Mouse (Mus musculus) myocyte (in vitro differentiated cells): ENCODE measurements at regions not wholly inside any gene's neighbourhood (a gene's known extent, or its start where the extent isn't known, plus 50 kb on each side); places are given as distances from the start of the nearest gene placed in this dataset.

ENCODE experiments used
- CEBPB ChIP-seq: IDR thresholded peaks from 2 replicates; pipeline ENCODE4 v1.6.1; 2011; ENCODE audit warnings: mild to moderate bottlenecking, moderate library complexity; ENCODE audit not compliant: poor library complexity, insufficient read depth, severe bottlenecking
- E2F4 ChIP-seq: IDR thresholded peaks from one replicate; pipeline ENCODE4 v1.6.1; 2011; ENCODE audit warnings: mild to moderate bottlenecking, control low read depth, moderate library complexity; ENCODE audit not compliant: insufficient read depth
- MAX ChIP-seq: IDR thresholded peaks from one replicate; pipeline ENCODE4 v1.6.1; 2011; ENCODE audit warnings: low read depth, mild to moderate bottlenecking, control low read depth
- POLR2A ChIP-seq: IDR thresholded peaks from one replicate; pipeline ENCODE4 v1.6.1; 2011; ENCODE audit warnings: low read depth, mild to moderate bottlenecking, control low read depth, moderate library complexity; ENCODE audit not compliant: insufficient read length
- POLR2AphosphoS2 ChIP-seq: IDR thresholded peaks from one replicate; pipeline ENCODE4 v1.6.1; 2011; ENCODE audit warnings: low read depth, control low read depth; ENCODE audit not compliant: insufficient read length
- USF1 ChIP-seq: IDR thresholded peaks from one replicate; pipeline ENCODE4 v1.6.1; 2011; ENCODE audit warnings: low read depth, mild to moderate bottlenecking, control low read depth, moderate library complexity

DNA sequence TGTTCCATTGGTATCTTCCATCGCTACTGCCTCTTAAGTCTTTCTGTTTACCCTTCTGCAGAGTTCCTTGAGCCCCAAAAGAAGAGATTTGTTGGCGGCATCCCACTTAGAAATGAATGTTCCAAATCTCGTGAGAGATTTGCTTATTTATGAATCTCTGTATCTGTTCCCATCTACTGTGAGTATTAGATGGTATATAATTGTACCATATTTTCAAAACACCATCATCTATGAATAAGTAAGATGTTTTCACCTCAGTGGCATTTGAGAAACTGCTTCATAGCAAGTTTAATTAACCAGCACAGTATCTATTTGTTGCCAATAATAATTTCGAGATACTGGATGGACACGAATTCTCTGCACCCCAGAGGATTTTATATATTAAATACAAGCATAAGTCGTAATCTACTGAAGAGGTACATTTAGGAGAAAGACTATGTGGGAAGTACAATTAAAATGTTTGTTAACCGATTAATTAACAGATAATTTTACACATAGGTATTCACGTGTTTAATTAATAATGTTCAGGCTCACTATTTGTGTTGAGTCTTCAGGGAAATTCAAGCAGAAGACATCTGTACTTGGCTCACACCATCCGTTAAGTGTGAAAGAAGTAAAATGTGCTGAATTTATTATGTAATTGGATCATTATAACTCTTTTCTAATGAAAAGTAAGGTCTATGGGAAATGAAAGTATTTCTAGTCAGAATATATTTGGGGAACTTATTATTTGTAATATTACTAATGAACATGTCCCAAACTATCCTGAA lies 224.0 kb upstream of the Xrcc4 start:
- TF ChIP-seq MAX = no peak
- TF ChIP-seq POLR2A = no peak
- no peak for TF ChIP-seq USF1
- TF ChIP-seq POLR2AphosphoS2 = no peak
- no peak for TF ChIP-seq E2F4
- TF ChIP-seq CEBPB = no peak
